Mouse (Mus musculus) brain, embryonic 14.5 days (tissue): ENCODE measurements around the gene Mob2. TPM values are rescaled to one million over a fixed set of nuclear protein-coding genes. Genes with fewer than 3 reads are reported as not detected.

Experiments used
- DNase-seq: peaks from one replicate; pipeline ENCODE4 v3.0.0-alpha.2; 2011; ENCODE audit warnings: low read depth
- CTCF ChIP-seq: fragments of 200-500 bp; IDR thresholded peaks from 2 replicates; pipeline ENCODE4 v1.5.1; 2012; ENCODE audit warnings: inconsistent platforms, mild to moderate bottlenecking, moderate library complexity, borderline replicate concordance; ENCODE audit not compliant: insufficient read depth, insufficient read length; ENCODE audit errors: extremely low read depth
- POLR2A ChIP-seq: fragments of 200-500 bp; IDR thresholded peaks from 2 replicates; pipeline ENCODE4 v1.6.1; 2012; ENCODE audit warnings: mild to moderate bottlenecking, inconsistent platforms, borderline replicate concordance; ENCODE audit not compliant: poor library complexity, insufficient read depth, insufficient read length, severe bottlenecking; ENCODE audit errors: extremely low read depth
- polyA plus RNA-seq: library from polyadenylated mRNA; depleted of rRNA; stranded (reverse); fragments of >200 nt; gene quantifications from 2 replicates; pipeline ENCODE4 v1.2.3, GENCODE M21; 2012

The Mob2 gene
- polyA plus RNA-seq, 1 experiment, result 39.4 TPM

GRCm38 (mm10) chr7:142088886-142089285 is 28.0 kb upstream of the Mob2 start:
- TF ChIP-seq CTCF, result no peak
- TF ChIP-seq POLR2A, result no peak
- DNase-seq, result peak; percentile 94

GRCm38 (mm10) chr7:142087069-142087652 is 26.3 kb upstream of the Mob2 start:
- TF ChIP-seq CTCF (no peak), POLR2A (no peak)
- DNase-seq, result no peak

- no peak for DNase-seq
- TF ChIP-seq POLR2A (no peak), CTCF (no peak)
Measured at GRCm38 (mm10) chr7:142086159-142086905, 25.5 kb upstream of the Mob2 start.

- DNase-seq, result peak; percentile 88
- TF ChIP-seq POLR2A, result no peak
- no peak for TF ChIP-seq CTCF
Measured at GRCm38 (mm10) chr7:142084820-142085219, 24.0 kb upstream of the Mob2 start.

GRCm38 (mm10) chr7:142084395-142084794 is 23.5 kb upstream of the Mob2 start:
- DNase-seq, result no peak

GRCm38 (mm10) chr7:142083588-142084317 is 22.9 kb upstream of the Mob2 start:
- TF ChIP-seq POLR2A (no peak), CTCF (no peak)
- peak; percentile 68 for DNase-seq

More at GRCm38 (mm10) chr7:142084395-142084794, 23.5 kb upstream of the Mob2 start:
- TF ChIP-seq POLR2A (no peak), CTCF (no peak)

GRCm38 (mm10) chr7:142082607-142083006 is 21.7 kb upstream of the Mob2 start:
- TF ChIP-seq POLR2A (no peak), CTCF (no peak)
- DNase-seq, result no peak

GRCm38 (mm10) chr7:142082179-142082578 is 21.3 kb upstream of the Mob2 start:
- TF ChIP-seq POLR2A, result no peak
- TF ChIP-seq CTCF, result no peak
- DNase-seq, result no peak

GRCm38 (mm10) chr7:142081736-142082135 is 20.9 kb upstream of the Mob2 start:
- DNase-seq, result peak; percentile 30
- TF ChIP-seq POLR2A (no peak), CTCF (no peak)

- TF ChIP-seq CTCF (no peak), POLR2A (no peak)
- DNase-seq, result no peak
Measured at GRCm38 (mm10) chr7:142080876-142081275, 20.0 kb upstream of the Mob2 start.

GRCm38 (mm10) chr7:142079365-142079764 is 18.5 kb upstream of the Mob2 start:
- TF ChIP-seq POLR2A (no peak), CTCF (no peak)
- DNase-seq, result no peak
